Mouse (Mus musculus) midbrain, embryonic 15.5 days (tissue): ENCODE data around the gene Rhbdl2. TPM values are rescaled to one million over a fixed set of nuclear protein-coding genes. Genes with fewer than 3 reads are reported as not detected.

Experiments used
- ATAC-seq: fragments of 200-750 bp; cut with Nextera tagmentation; replicated peaks from 2 replicates; pipeline ENCODE4 v1.8.0; 2017; ENCODE audit warnings: moderate TSS enrichment
- H3K27ac ChIP-seq: fragments of 300-500 bp; sonication (generic); 2 replicates; pipeline ENCODE4 v1.5.1; 2015; ENCODE audit warnings: mild to moderate bottlenecking, inconsistent platforms
- H3K27me3 ChIP-seq: fragments of 300-500 bp; sonication (generic); replicated peaks from 2 replicates; pipeline ENCODE4 v1.6.1; 2015; ENCODE audit warnings: inconsistent platforms
- H3K36me3 ChIP-seq: fragments of 300-500 bp; sonication (generic); replicated peaks from 2 replicates; pipeline ENCODE4 v1.6.1; 2015; ENCODE audit warnings: inconsistent platforms
- H3K4me1 ChIP-seq: fragments of 300-500 bp; sonication (generic); 2 replicates; pipeline ENCODE4 v1.6.1; 2015; ENCODE audit warnings: inconsistent platforms
- H3K4me2 ChIP-seq: fragments of 300-500 bp; sonication (generic); 2 replicates; pipeline ENCODE4 v1.6.1; 2015; ENCODE audit warnings: inconsistent platforms, mild to moderate bottlenecking, moderate library complexity
- H3K4me3 ChIP-seq: fragments of 300-500 bp; sonication (generic); 2 replicates; pipeline ENCODE4 v1.5.1; 2015; ENCODE audit warnings: mild to moderate bottlenecking, inconsistent platforms
- H3K9ac ChIP-seq: fragments of 300-500 bp; sonication (generic); 2 replicates; pipeline ENCODE4 v1.6.1; 2015; ENCODE audit warnings: mild to moderate bottlenecking, inconsistent platforms
- H3K9me3 ChIP-seq: fragments of 300-500 bp; sonication (generic); 2 replicates; pipeline ENCODE4 v1.6.1; 2016; ENCODE audit warnings: inconsistent platforms
- WGBS: fragments of 180-500 bp; shearing (Covaris S2); methylation state at CpG from one replicate; pipeline ENCODE4 v1.1.7; 2015; ENCODE audit warnings: mixed read lengths; 5-methylcytosine and 5-hydroxymethylcytosine counted together
- polyA plus RNA-seq: library from polyadenylated mRNA; unstranded; fragments of >200 nt; fragmentation: Nextera tagmentation; extraction: Ambion mirVana; gene quantifications from 2 replicates; pipeline ENCODE4 v1.2.1, GENCODE M21; 2015

Gene Rhbdl2
- polyA plus RNA-seq, 1 experiment from 2014 or later: 1.6 TPM

- ATAC-seq: no peak
- no peaks in the 10 kb centered on the region for H3K4me1 ChIP-seq
- no peak overlapping the region for H3K9ac ChIP-seq
- H3K27ac ChIP-seq: no peak overlapping the region
- no peak overlapping the region for H3K4me2 ChIP-seq
- H3K4me3 ChIP-seq: no peak overlapping the region
- 63% methylated on average over 4 of the region's 4 CpGs for WGBS
- H3K27me3 ChIP-seq: no peaks in the 10 kb centered on the region
- no peaks in the 10 kb centered on the region for H3K36me3 ChIP-seq
- no peaks in the 10 kb centered on the region for H3K9me3 ChIP-seq
Measured at GRCm38 (mm10) chr4:123768234-123768633, 19.4 kb upstream of the Rhbdl2 start.

- Histone ChIP-seq H3K4me3 (no peak overlapping the region), H3K36me3 (no peaks in the 10 kb centered on the region), H3K27me3 (no peaks in the 10 kb centered on the region), H3K27ac (no peak overlapping the region), H3K4me1 (peaks cover 5% of the 10 kb centered on the region), H3K9ac (no peak overlapping the region), H3K4me2 (no peak overlapping the region), H3K9me3 (no peaks in the 10 kb centered on the region)
- 85% methylated on average over 2 of the region's 2 CpGs for whole genome bisulfite sequencing
- ATAC-seq: no peak
Measured at GRCm38 (mm10) chr4:123792666-123793065, 5.0 kb downstream of the Rhbdl2 start.

- 94% methylated on average over 6 of the region's 6 CpGs for WGBS
- Histone ChIP-seq H3K36me3 (no peaks in the 10 kb centered on the region), H3K9me3 (no peaks in the 10 kb centered on the region), H3K9ac (no peak overlapping the region), H3K27me3 (no peaks in the 10 kb centered on the region), H3K27ac (no peak overlapping the region), H3K4me3 (no peak overlapping the region), H3K4me1 (0 out of 2 replicates have a peak, but pooled peaks cover 2% of the 10 kb centered on the region), H3K4me2 (no peak overlapping the region)
- ATAC-seq: no peak
Measured at GRCm38 (mm10) chr4:123793136-123793535, 5.5 kb downstream of the Rhbdl2 start.

- WGBS: 81% methylated on average over 2 of the region's 2 CpGs
- Histone ChIP-seq H3K9me3 (no peaks in the 10 kb centered on the region), H3K9ac (no peak overlapping the region), H3K4me1 (0 out of 2 replicates have a peak, but pooled peaks cover 2% of the 10 kb centered on the region), H3K4me2 (no peak overlapping the region), H3K27ac (no peak overlapping the region), H3K27me3 (no peaks in the 10 kb centered on the region), H3K4me3 (no peak overlapping the region), H3K36me3 (no peaks in the 10 kb centered on the region)
- no peak for ATAC-seq
Measured at GRCm38 (mm10) chr4:123795057-123795456, 7.4 kb downstream of the Rhbdl2 start.

GRCm38 (mm10) chr4:123797403-123797802 lies 9.7 kb downstream of the Rhbdl2 start:
- Histone ChIP-seq H3K36me3 (no peaks in the 10 kb centered on the region), H3K9ac (no peak overlapping the region), H3K4me2 (no peak overlapping the region), H3K9me3 (no peaks in the 10 kb centered on the region), H3K4me3 (no peak overlapping the region), H3K27me3 (no peaks in the 10 kb centered on the region), H3K27ac (peak overlapping the region; percentile 60; the same call in 1 of the 2 replicates), H3K4me1 (0 out of 2 replicates have a peak, but pooled peaks cover 2% of the 10 kb centered on the region)
- ATAC-seq: no peak
- 75% methylated on average over 3 of the region's 3 CpGs for WGBS

- no peak; the same call in 1 of the 2 replicates for ATAC-seq
- Histone ChIP-seq H3K36me3 (no peaks in the 10 kb centered on the region), H3K4me1 (0 out of 2 replicates have a peak, but pooled peaks cover 2% of the 10 kb centered on the region), H3K27ac (peak overlapping the region; percentile 60; the same call in 1 of the 2 replicates), H3K9me3 (no peaks in the 10 kb centered on the region), H3K4me2 (no peak overlapping the region), H3K4me3 (no peak overlapping the region), H3K27me3 (no peaks in the 10 kb centered on the region), H3K9ac (no peak overlapping the region)
- 33% methylated on average over 7 of the region's 7 CpGs for whole genome bisulfite sequencing
Measured at GRCm38 (mm10) chr4:123797856-123798255, 10.2 kb downstream of the Rhbdl2 start.

- Histone ChIP-seq H3K36me3 (no peaks in the 10 kb centered on the region), H3K27ac (no peak overlapping the region), H3K4me1 (no peaks in the 10 kb centered on the region), H3K27me3 (no peaks in the 10 kb centered on the region), H3K4me3 (no peak overlapping the region), H3K4me2 (no peak overlapping the region), H3K9ac (no peak overlapping the region), H3K9me3 (no peaks in the 10 kb centered on the region)
- ATAC-seq: no peak
- WGBS: 72% methylated on average over 6 of the region's 6 CpGs
Measured at GRCm38 (mm10) chr4:123803642-123804041, 16.0 kb downstream of the Rhbdl2 start.

GRCm38 (mm10) chr4:123808304-123808703 lies 20.6 kb downstream of the Rhbdl2 start:
- no peak for ATAC-seq

GRCm38 (mm10) chr4:123810475-123811295 lies 23.0 kb downstream of the Rhbdl2 start:
- no peaks in the 10 kb centered on the region for H3K27me3 ChIP-seq
- H3K4me1 ChIP-seq: no peaks in the 10 kb centered on the region
- H3K9ac ChIP-seq: no peak overlapping the region
- H3K36me3 ChIP-seq: no peaks in the 10 kb centered on the region
- no peak overlapping the region for H3K4me2 ChIP-seq
- H3K4me3 ChIP-seq: no peak overlapping the region
- H3K27ac ChIP-seq: no peak overlapping the region
- no peak for ATAC-seq
- no peaks in the 10 kb centered on the region for H3K9me3 ChIP-seq
- WGBS: 84% methylated on average over 12 of the region's 12 CpGs

More at GRCm38 (mm10) chr4:123808304-123808703, 20.6 kb downstream of the Rhbdl2 start:
- H3K4me3 ChIP-seq: no peak overlapping the region
- no peaks in the 10 kb centered on the region for H3K36me3 ChIP-seq
- no peaks in the 10 kb centered on the region for H3K9me3 ChIP-seq
- H3K4me2 ChIP-seq: no peak overlapping the region
- H3K4me1 ChIP-seq: no peaks in the 10 kb centered on the region
- no peak overlapping the region for H3K27ac ChIP-seq
- 92% methylated on average over 11 of the region's 11 CpGs for WGBS
- H3K27me3 ChIP-seq: no peaks in the 10 kb centered on the region
- H3K9ac ChIP-seq: no peak overlapping the region

GRCm38 (mm10) chr4:123812525-123812924 lies 24.9 kb downstream of the Rhbdl2 start:
- Histone ChIP-seq H3K4me3 (no peak overlapping the region), H3K9me3 (no peaks in the 10 kb centered on the region), H3K4me2 (no peak overlapping the region), H3K4me1 (no peaks in the 10 kb centered on the region), H3K36me3 (no peaks in the 10 kb centered on the region), H3K27me3 (no peaks in the 10 kb centered on the region), H3K27ac (no peak overlapping the region), H3K9ac (no peak overlapping the region)
- 73% methylated on average over 3 of the region's 3 CpGs for WGBS
- ATAC-seq: no peak

GRCm38 (mm10) chr4:123814030-123814501 lies 26.4 kb downstream of the Rhbdl2 start:
- Histone ChIP-seq H3K4me2 (no peak overlapping the region), H3K27me3 (no peaks in the 10 kb centered on the region), H3K27ac (no peak overlapping the region), H3K9me3 (no peaks in the 10 kb centered on the region), H3K4me1 (no peaks in the 10 kb centered on the region), H3K9ac (no peak overlapping the region), H3K4me3 (no peak overlapping the region), H3K36me3 (no peaks in the 10 kb centered on the region)
- WGBS: 50% methylated on average over 7 of the region's 7 CpGs
- no peak for ATAC-seq

GRCm38 (mm10) chr4:123819093-123819610 lies 31.5 kb downstream of the Rhbdl2 start:
- Histone ChIP-seq H3K4me3 (no peak overlapping the region), H3K27me3 (no peaks in the 10 kb centered on the region), H3K4me2 (no peak overlapping the region), H3K36me3 (no peaks in the 10 kb centered on the region), H3K4me1 (no peaks in the 10 kb centered on the region), H3K9ac (no peak overlapping the region), H3K27ac (no peak overlapping the region), H3K9me3 (no peaks in the 10 kb centered on the region)
- WGBS: 44% methylated on average over 4 of the region's 4 CpGs
- no peak for ATAC-seq
